Mouse (Mus musculus) CH12.LX (cell line): ENCODE results near the gene Srbd1. TPM values are rescaled to one million over a fixed set of nuclear protein-coding genes. Genes with fewer than 3 reads are reported as not detected.

ENCODE experiments used
- DNase-seq: peaks from one replicate; pipeline ENCODE4 v3.0.0-alpha.2; 2013; ENCODE audit errors: extremely low read depth
- H3K27ac ChIP-seq: 2 replicates; pipeline ENCODE4 v1.5.1; 2012; ENCODE audit warnings: low read depth, mild to moderate bottlenecking, control low read depth, moderate library complexity; ENCODE audit not compliant: insufficient read depth
- H3K27me3 ChIP-seq: replicated peaks from 2 replicates; pipeline ENCODE3; 2012; ENCODE audit warnings: inconsistent platforms
- H3K36me3 ChIP-seq, 2 experiments: replicated peaks in 1 of 2; 2 replicates each; pipeline versions ENCODE3 to v1.6.1; 2012; ENCODE audit warnings: inconsistent platforms in 1 of 2, low read length in 1 of 2, mild to moderate bottlenecking in 1 of 2, mixed read lengths in 1 of 2, moderate library complexity in 1 of 2; ENCODE audit not compliant: control insufficient read depth in 1 of 2, insufficient read depth in 1 of 2
- H3K4me1 ChIP-seq, 2 experiments: 2 replicates each; pipeline ENCODE4 v1.6.1; 2012; ENCODE audit warnings: inconsistent platforms in 1 of 2, moderate library complexity in 1 of 2; ENCODE audit not compliant: insufficient read depth in 2 of 2, control insufficient read depth in 1 of 2
- H3K4me2 ChIP-seq: 2 replicates; pipeline ENCODE4 v1.6.1; 2012; ENCODE audit warnings: low read depth, mild to moderate bottlenecking, control low read depth; ENCODE audit not compliant: poor library complexity, insufficient read depth, severe bottlenecking
- H3K4me3 ChIP-seq, 3 experiments: fragments of 150-350 bp in 1 of 3; sonication (generic) in 1 of 3; replicated peaks in 1 of 3; 2 replicates each; pipeline versions ENCODE3 to v1.5.1; 2011 to 2012; ENCODE audit warnings: low read depth in 2 of 3, low read length in 2 of 3, mild to moderate bottlenecking in 2 of 3, moderate library complexity in 2 of 3, control low read depth in 1 of 3, improper control_type of control experiment in 1 of 3, inconsistent platforms in 1 of 3, mixed read lengths in 1 of 3; ENCODE audit not compliant: poor library complexity in 1 of 3
- H3K79me2 ChIP-seq: replicated peaks from 2 replicates; pipeline ENCODE4 v1.6.1; 2012; ENCODE audit warnings: mild to moderate bottlenecking, moderate library complexity; ENCODE audit not compliant: control insufficient read depth, poor library complexity, insufficient read depth, severe bottlenecking; ENCODE audit errors: extremely low read depth
- H3K9ac ChIP-seq: 2 replicates; pipeline ENCODE4 v1.6.1; 2012; ENCODE audit warnings: low read depth, mild to moderate bottlenecking, control low read depth, moderate library complexity; ENCODE audit not compliant: insufficient read depth
- H3K9me3 ChIP-seq: replicated peaks from 2 replicates; pipeline ENCODE3; 2012; ENCODE audit warnings: low read length, inconsistent platforms, mixed read lengths
- CTCF ChIP-seq, 2 experiments: IDR thresholded peaks in 1 of 2; conservative IDR thresholded peaks in 1 of 2; 2 replicates each; pipeline ENCODE4 v1.5.1; 2011 to 2012; ENCODE audit warnings: low read depth in 2 of 2, low read length in 2 of 2, improper control_type of control experiment in 1 of 2, inconsistent platforms in 1 of 2, mild to moderate bottlenecking in 1 of 2, moderate library complexity in 1 of 2
- MAFK ChIP-seq: IDR thresholded peaks from 2 replicates; pipeline ENCODE4 v1.6.1; 2011; ENCODE audit warnings: low read length, improper control_type of control experiment; ENCODE audit not compliant: insufficient replicate concordance
- MAX ChIP-seq: IDR thresholded peaks from 2 replicates; pipeline ENCODE4 v1.6.1; 2011; ENCODE audit warnings: low read length, improper control_type of control experiment
- POLR2A ChIP-seq: IDR thresholded peaks from 2 replicates; pipeline ENCODE4 v1.6.1; 2011; ENCODE audit warnings: low read depth, mild to moderate bottlenecking, improper control_type of control experiment, low read length
- RAD21 ChIP-seq: IDR thresholded peaks from 2 replicates; pipeline ENCODE4 v1.6.1; 2011; ENCODE audit warnings: low read depth, mild to moderate bottlenecking, low read length, improper control_type of control experiment, moderate library complexity
- RCOR1 ChIP-seq: conservative IDR thresholded peaks from 2 replicates; pipeline ENCODE4 v1.6.1; 2012; ENCODE audit warnings: low read depth, mild to moderate bottlenecking, inconsistent platforms, low read length, improper control_type of control experiment
- SMC3 ChIP-seq: IDR thresholded peaks from 2 replicates; pipeline ENCODE4 v1.6.1; 2011; ENCODE audit warnings: low read depth, low read length, improper control_type of control experiment
- USF1 ChIP-seq: IDR thresholded peaks from 2 replicates; pipeline ENCODE4 v1.6.1; 2014; ENCODE audit warnings: low read depth, mild to moderate bottlenecking, inconsistent platforms, low read length, improper control_type of control experiment
- dilution Hi-C: fragments of 300-500 bp; cut with MboI; formaldehyde crosslinking; loops from 2 replicates; pipeline ENCODE4 v1.14.3; 2020; ENCODE audit warnings: low sequenced_read_pairs; ENCODE audit not compliant: extremely low pct_unique_long_range_greater_than_20kb, extremely low pct_ligation_motif_present
- in situ Hi-C: fragments of 300-500 bp; cut with MboI; formaldehyde crosslinking; loops from 3 replicates; pipeline ENCODE4 v1.14.3; 2019; ENCODE audit warnings: low sequenced_read_pairs, low pct_ligation_motif_present, low pct_unique_long_range_greater_than_20kb, mixed read lengths
- polyA plus RNA-seq: library from polyadenylated mRNA; unstranded; fragments of >175 nt; gene quantifications from 2 replicates; pipeline ENCODE4 v1.2.1, GENCODE M21; 2012; ENCODE audit warnings: low read depth; ENCODE audit not compliant: insufficient read length
- total RNA-seq, 2 experiments: library from RNA; depleted of rRNA; stranded (reverse); fragments of 300-350 nt in 1 of 2; fragments of >200 nt in 1 of 2; gene quantifications; 2 replicates each; pipeline ENCODE4 v1.2.3; 2012 to 2014

The Srbd1 gene
- total and polyA plus RNA-seq, 3 experiments: 21.5 to 34.5 (median 24.8) TPM

GRCm38 (mm10) chr17:86128198-86128597 lies 16.8 kb downstream of the Srbd1 start:
- no peak overlapping the region for H3K4me2 ChIP-seq
- H3K79me2 ChIP-seq: no peaks in the 10 kb centered on the region; the same call in 1 of the 2 replicates
- peak; percentile 65 for DNase-seq
- no peak overlapping the region for H3K9ac ChIP-seq
- 0 out of 2 replicates have a peak, but pooled peaks have one; percentile 31 for TF ChIP-seq MAX
- no peak for TF ChIP-seq RCOR1
- no peaks in the 10 kb centered on the region for H3K9me3 ChIP-seq
- H3K4me3 ChIP-seq: no peak overlapping the region
- in situ Hi-C loops: no loop called here
- H3K36me3 ChIP-seq: peaks cover 47 to 79% of the 10 kb centered on the region in 2 experiments
- no peaks in the 10 kb centered on the region for H3K27me3 ChIP-seq
- H3K4me1 ChIP-seq: peaks cover 3 to 45% of the 10 kb centered on the region in 2 experiments; a peak in 3 of 4 replicates
- no peak overlapping the region for H3K27ac ChIP-seq
- dilution Hi-C loops: no loop called here

DNA sequence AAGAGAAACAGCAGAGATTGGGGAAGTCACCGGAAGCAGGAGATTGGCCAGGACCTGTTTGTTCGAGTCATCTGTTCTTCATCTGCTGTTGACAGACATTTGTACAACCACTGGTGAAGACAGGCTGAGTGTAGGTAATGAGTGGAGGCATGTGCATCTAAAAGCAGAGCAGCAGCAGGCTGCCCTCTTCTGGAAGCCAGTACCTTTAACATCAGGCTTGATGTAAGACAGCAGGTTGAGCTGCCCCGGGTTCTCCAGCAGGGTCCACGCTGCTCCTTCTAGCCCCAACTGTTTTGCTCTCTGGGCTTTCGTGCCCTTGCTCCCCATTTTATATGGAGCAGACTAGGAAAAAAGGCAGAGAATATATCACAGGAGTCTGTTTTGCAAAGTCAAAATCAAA lies 19.1 kb downstream of the Srbd1 start:
- in situ Hi-C loops: no loop called here
- dilution Hi-C loops: no loop called here
- H3K27me3 ChIP-seq: no peaks in the 10 kb centered on the region
- H3K9me3 ChIP-seq: no peaks in the 10 kb centered on the region
- H3K4me1 ChIP-seq: peaks cover 3 to 37% of the 10 kb centered on the region in 2 experiments; a peak in 2 of 4 replicates
- DNase-seq: no peak
- peak; percentile 30 for TF ChIP-seq RAD21
- no peak for TF ChIP-seq POLR2A
- peak in 1 of 2 experiments; percentile 44; a peak in 2 of 4 replicates for TF ChIP-seq CTCF (conservative IDR thresholded peaks at IDR 0.05 in 1 of 2, IDR thresholded peaks at IDR 0.05 in 1 of 2; ENCODE audit: low read depth in 2 of 2, low read length in 2 of 2)
- peak; percentile 13; the same call in 1 of the 2 replicates for TF ChIP-seq SMC3
- H3K9ac ChIP-seq: no peak overlapping the region
- no peaks in the 10 kb centered on the region for H3K79me2 ChIP-seq
- H3K4me3 ChIP-seq: no peak overlapping the region
- peaks cover 50 to 87% of the 10 kb centered on the region in 2 experiments for H3K36me3 ChIP-seq
- no peak overlapping the region for H3K27ac ChIP-seq
- H3K4me2 ChIP-seq: no peak overlapping the region

DNA sequence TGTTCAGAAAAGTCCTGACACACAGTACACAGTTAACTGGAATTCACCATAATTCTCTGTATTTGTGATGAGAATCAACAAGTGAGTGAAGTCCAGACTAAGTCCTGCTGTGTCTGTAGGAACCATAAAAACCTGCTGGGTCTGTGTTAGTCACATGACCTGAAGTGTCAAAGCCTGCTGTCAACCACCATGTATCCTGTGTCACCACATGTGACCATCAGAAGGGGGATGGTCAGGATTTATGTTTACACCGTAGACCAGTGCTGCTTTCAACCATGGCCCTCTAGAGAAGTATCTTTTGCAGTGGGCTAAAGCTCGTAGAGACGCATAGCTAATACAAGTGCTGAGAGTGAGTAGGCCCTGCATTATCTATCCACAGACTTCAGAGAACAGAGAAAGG lies 21.8 kb downstream of the Srbd1 start:
- TF ChIP-seq USF1 (0 out of 2 replicates have a peak, but pooled peaks have one; percentile 2), MAX (no peak), MAFK (no peak), POLR2A (no peak)
- Histone ChIP-seq H3K27ac (no peak overlapping the region; the same call in 1 of the 2 replicates), H3K9me3 (no peaks in the 10 kb centered on the region), H3K4me3 (no peak overlapping the region), H3K4me2 (no peak overlapping the region), H3K4me1 (peaks cover 1 to 29% of the 10 kb centered on the region in 2 experiments; a peak in 2 of 4 replicates), H3K27me3 (no peaks in the 10 kb centered on the region), H3K9ac (no peak overlapping the region), H3K79me2 (no peaks in the 10 kb centered on the region), H3K36me3 (peaks cover 44 to 78% of the 10 kb centered on the region in 2 experiments)
- in situ Hi-C loops (no loop called here), dilution Hi-C loops (no loop called here)
- DNase-seq: no peak
